Mouse (Mus musculus): ENCODE data around the gene Trappc11. TPM values are rescaled to one million over a fixed set of nuclear protein-coding genes. Genes with fewer than 3 reads are reported as not detected.

Gene Trappc11
- polyA plus RNA-seq (2012; rRNA removed), result 42.8 and 43.4 TPM in 2 replicates

DNA sequence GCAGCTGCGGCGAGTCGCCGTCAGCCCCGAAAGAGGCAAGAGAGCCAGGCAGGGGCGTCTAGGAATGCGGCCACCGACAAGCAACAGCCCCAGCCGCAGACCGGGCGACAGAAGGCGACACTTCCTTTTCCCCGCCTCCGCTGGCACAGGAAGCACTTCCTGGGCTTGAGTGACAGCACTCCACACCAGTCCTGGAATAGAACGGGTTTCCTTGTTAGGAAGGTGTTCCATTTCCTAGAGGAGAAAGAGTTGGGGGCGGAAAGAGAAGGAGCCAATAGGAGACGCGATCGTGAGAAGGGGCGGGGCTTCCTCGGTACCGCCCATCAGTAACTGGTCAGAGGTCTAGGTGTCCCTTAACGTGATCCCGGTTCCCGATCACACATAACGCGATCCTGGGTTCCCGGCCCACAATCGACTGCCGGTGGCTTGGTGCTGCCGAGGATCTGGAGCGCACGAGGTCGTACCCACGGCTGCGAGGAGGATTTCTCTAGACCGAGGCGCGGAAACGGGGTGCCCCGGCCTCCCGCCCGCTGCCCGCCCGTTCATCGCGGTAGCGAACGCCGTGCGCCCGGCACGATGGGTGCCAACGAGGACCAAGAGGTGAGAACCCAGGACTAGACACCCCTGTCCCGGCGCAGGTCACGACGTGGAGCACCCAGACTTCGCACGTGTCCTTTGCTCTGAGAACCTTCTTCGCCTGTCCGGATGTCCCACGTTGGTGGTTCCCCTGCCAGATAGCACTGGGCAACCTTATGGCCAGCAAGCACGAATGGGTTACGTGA, at the start of gene Trappc11, which contains the start of gene Rwdd4a:
Gene Trappc11, minus strand, starts transcription at position 127 of the 782 bp plus-strand sequence.
Gene Rwdd4a, plus strand, starts transcription at position 321 of the 782 bp plus-strand sequence.
- TF ChIP-seq POLR2A (IDR thresholded peaks at IDR 0.05; ENCODE audit: extremely low read depth, insufficient read depth, low read length), result peak; percentile 77
- no peak for TF ChIP-seq CTCF (IDR thresholded peaks at IDR 0.05; ENCODE audit: extremely low read depth, insufficient read depth, low read length)
- Histone ChIP-seq H3K4me1 (ENCODE audit: control insufficient read depth, insufficient read depth, low read length) (peaks cover 2% of the 10 kb centered on the region; the same call in 1 of the 2 replicates), H3K4me3 (ENCODE audit: insufficient read depth, low read length) (peak within 1 kb of the TSS; percentile 90), H3K27ac (ENCODE audit: insufficient read depth, low read length) (peak within 1 kb of the TSS; percentile 46; the same call in 1 of the 2 replicates)

DNA sequence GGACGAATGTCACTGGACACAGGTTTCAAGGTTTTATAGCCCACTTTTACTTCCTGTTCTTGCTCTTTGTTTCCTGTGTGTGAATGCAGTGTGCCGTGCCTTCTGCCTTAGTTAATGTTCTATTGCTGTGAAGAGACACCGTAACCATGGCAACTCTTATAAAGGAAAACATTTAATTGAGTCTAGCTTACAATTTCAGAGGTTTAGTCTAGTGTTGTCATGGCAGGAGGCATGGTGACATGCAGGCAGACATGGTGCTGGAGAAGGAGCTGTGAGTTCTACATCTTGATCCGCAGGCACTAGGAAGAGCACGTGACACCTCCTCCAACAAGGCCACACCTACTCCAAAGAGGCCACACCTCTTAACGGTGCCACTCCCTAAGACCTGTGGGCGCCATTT, 48.2 kb upstream of the Trappc11 start:
- H3K27ac ChIP-seq (ENCODE audit: insufficient read depth, low read length), result no peak overlapping the region
- H3K4me3 ChIP-seq (ENCODE audit: insufficient read depth, low read length), result no peak overlapping the region
- no peak for TF ChIP-seq POLR2A (IDR thresholded peaks at IDR 0.05; ENCODE audit: extremely low read depth, insufficient read depth, low read length)
- no peak for TF ChIP-seq CTCF (IDR thresholded peaks at IDR 0.05; ENCODE audit: extremely low read depth, insufficient read depth, low read length)
- no peaks in the 10 kb centered on the region for H3K4me1 ChIP-seq (ENCODE audit: control insufficient read depth, insufficient read depth, low read length)

DNA sequence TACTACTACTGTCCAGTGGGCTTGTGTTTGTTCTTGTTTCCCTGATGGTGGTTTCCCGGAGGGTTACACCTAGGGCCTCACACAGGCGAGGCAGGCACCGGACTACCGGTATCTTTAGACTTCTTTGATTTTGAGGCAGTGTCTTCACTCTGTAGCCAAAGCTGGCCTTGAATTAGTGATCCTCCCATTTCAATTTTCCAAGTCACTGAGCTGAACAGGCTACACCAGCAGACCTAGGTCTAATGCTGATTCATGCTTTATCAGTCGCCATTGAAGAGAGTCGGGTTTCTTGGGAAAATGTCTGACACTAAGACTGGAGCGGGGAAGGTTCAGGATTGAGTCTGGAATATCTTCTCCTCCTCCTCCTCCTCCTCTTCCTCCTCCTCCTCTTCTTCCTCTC, 40.2 kb upstream of the Trappc11 start:
- Histone ChIP-seq H3K4me3 (ENCODE audit: insufficient read depth, low read length) (no peak overlapping the region), H3K4me1 (ENCODE audit: control insufficient read depth, insufficient read depth, low read length) (no peaks in the 10 kb centered on the region), H3K27ac (ENCODE audit: insufficient read depth, low read length) (no peak overlapping the region)
- TF ChIP-seq CTCF (IDR thresholded peaks at IDR 0.05; ENCODE audit: extremely low read depth, insufficient read depth, low read length) (no peak), POLR2A (IDR thresholded peaks at IDR 0.05; ENCODE audit: extremely low read depth, insufficient read depth, low read length) (no peak)

DNA sequence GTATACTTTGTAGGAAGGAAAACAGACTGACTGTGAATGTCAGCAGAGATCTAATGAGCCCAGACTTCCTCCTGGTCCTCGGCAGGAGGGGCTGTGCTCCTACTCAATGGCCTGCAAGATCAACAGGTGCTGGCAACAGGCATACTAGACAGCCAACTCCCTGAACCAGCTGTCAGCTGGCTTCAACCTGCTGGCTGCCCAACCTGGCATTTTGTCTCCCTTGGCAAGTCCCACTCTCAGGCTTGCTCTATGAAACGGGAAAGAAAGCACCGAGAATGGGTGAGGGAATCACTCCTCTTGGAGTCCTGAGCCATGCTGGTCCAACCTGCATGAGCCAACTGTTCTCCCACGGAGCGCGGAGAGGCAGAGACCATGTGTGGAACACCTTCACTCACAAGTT, 36.9 kb upstream of the Trappc11 start:
- H3K4me1 ChIP-seq (ENCODE audit: control insufficient read depth, insufficient read depth, low read length), result no peaks in the 10 kb centered on the region
- no peak for TF ChIP-seq POLR2A (IDR thresholded peaks at IDR 0.05; ENCODE audit: extremely low read depth, insufficient read depth, low read length)
- no peak for TF ChIP-seq CTCF (IDR thresholded peaks at IDR 0.05; ENCODE audit: extremely low read depth, insufficient read depth, low read length)
- no peak overlapping the region for H3K27ac ChIP-seq (ENCODE audit: insufficient read depth, low read length)
- no peak overlapping the region for H3K4me3 ChIP-seq (ENCODE audit: insufficient read depth, low read length)

DNA sequence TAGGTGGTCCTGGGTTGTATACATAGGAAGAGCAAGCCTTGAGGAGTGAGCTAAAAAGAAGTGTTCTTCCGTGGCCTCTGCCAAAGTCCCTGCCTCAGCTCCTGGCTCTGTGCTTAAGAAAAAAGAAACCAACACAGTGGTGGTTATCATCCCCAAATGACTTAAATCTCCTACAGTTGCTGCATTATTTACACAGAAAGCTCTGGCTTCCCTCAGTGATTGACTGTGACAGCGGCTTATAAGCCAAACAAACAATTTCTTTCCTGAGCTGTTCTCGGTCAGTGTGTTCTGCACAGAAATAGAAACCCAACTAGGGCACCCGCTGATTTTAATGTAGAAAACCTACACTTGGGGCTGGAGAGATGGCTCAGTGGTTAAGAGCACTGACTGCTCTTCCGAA, 34.8 kb upstream of the Trappc11 start:
- Histone ChIP-seq H3K4me3 (ENCODE audit: insufficient read depth, low read length) (no peak overlapping the region), H3K27ac (ENCODE audit: insufficient read depth, low read length) (no peak overlapping the region), H3K4me1 (ENCODE audit: control insufficient read depth, insufficient read depth, low read length) (no peaks in the 10 kb centered on the region)
- TF ChIP-seq CTCF (IDR thresholded peaks at IDR 0.05; ENCODE audit: extremely low read depth, insufficient read depth, low read length), result no peak
- no peak for TF ChIP-seq POLR2A (IDR thresholded peaks at IDR 0.05; ENCODE audit: extremely low read depth, insufficient read depth, low read length)

DNA sequence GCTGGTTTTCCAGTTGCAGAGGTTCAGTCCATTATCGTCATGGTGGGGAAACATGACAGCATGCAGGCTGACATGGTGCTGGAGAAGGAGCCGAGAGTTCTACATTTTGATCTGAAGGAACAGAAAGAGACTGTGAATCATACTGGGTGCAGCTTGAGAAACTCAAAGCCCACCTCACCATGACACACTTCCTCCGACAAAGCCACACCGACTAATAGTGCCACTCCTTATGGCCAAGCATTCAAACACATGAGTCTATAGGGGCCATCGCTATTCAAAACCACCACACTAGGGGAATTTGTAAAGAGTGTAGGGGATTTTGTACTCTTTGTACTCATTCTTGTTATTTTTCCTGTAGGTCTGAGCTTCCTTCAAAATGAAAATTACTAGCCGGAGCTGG, 33.3 kb upstream of the Trappc11 start:
- Histone ChIP-seq H3K4me3 (ENCODE audit: insufficient read depth, low read length) (no peak overlapping the region), H3K4me1 (ENCODE audit: control insufficient read depth, insufficient read depth, low read length) (no peaks in the 10 kb centered on the region), H3K27ac (ENCODE audit: insufficient read depth, low read length) (no peak overlapping the region)
- TF ChIP-seq POLR2A (IDR thresholded peaks at IDR 0.05; ENCODE audit: extremely low read depth, insufficient read depth, low read length) (no peak), CTCF (IDR thresholded peaks at IDR 0.05; ENCODE audit: extremely low read depth, insufficient read depth, low read length) (no peak)

DNA sequence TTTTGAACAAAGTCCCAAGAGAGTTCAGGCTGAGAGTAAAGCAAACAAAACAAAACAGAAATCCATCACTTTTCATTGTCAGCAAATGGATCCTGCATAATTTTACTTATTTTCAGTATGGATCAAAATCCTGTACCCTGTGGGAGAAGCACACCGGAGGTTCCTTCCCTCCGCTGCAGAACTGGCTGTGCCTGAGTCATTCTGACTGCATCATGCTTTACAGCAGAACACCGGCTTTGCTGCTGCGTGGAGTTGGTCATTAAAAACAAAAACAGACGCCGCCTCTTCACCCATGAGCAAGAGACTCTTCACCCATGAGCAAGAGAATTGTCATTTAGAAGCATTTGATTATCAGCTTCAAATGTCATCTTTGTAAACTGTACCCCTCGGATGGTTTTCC, 27.5 kb upstream of the Trappc11 start:
- Histone ChIP-seq H3K4me1 (ENCODE audit: control insufficient read depth, insufficient read depth, low read length) (no peaks in the 10 kb centered on the region), H3K27ac (ENCODE audit: insufficient read depth, low read length) (no peak overlapping the region), H3K4me3 (ENCODE audit: insufficient read depth, low read length) (no peak overlapping the region)
- no peak for TF ChIP-seq POLR2A (IDR thresholded peaks at IDR 0.05; ENCODE audit: extremely low read depth, insufficient read depth, low read length)

DNA sequence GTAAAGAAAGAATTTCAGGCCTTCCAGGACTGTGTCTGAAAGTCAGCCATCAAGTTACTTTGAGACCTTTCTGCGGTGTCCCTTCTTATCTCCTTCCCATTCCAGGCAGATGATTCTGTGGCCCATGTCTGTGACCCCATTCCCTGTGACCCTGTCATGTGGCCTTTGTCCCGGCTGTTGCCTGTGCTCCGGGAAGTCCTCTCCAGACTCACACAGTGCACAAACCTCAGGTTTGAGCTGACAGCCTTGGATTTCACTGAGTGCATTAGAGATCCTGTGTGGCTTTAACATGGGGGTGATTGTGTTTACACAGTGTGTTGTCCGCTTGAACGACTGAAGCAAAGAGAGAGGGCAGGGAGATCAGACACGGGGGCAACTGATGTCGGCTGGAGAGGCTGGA, 25.0 kb upstream of the Trappc11 start:
- Histone ChIP-seq H3K4me1 (ENCODE audit: control insufficient read depth, insufficient read depth, low read length) (no peaks in the 10 kb centered on the region), H3K4me3 (ENCODE audit: insufficient read depth, low read length) (no peak overlapping the region), H3K27ac (ENCODE audit: insufficient read depth, low read length) (no peak overlapping the region)
- TF ChIP-seq CTCF (IDR thresholded peaks at IDR 0.05; ENCODE audit: extremely low read depth, insufficient read depth, low read length) (no peak), POLR2A (IDR thresholded peaks at IDR 0.05; ENCODE audit: extremely low read depth, insufficient read depth, low read length) (no peak)

DNA sequence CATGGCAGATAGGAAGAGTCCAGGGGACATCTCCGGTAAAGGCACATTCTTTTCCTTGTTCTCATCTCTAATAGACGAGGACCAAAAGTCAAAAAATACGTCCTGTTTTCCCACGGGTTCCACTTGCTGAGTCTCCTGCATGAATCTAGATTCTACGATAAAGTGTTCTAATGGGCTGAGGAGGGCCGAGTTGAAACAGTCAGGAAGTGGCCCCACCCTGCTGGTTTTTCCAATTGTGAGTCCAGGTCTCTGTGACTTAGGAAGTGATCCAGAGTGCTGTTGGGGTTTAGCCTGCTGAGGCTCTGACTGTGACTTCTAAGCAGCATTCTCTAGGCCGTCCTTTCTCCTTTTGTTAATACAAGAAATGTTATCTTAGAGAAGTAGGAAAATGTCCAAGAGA, 23.2 kb upstream of the Trappc11 start:
- H3K27ac ChIP-seq (ENCODE audit: insufficient read depth, low read length), result no peak overlapping the region
- H3K4me1 ChIP-seq (ENCODE audit: control insufficient read depth, insufficient read depth, low read length), result no peaks in the 10 kb centered on the region
- H3K4me3 ChIP-seq (ENCODE audit: insufficient read depth, low read length), result no peak overlapping the region
- TF ChIP-seq CTCF (IDR thresholded peaks at IDR 0.05; ENCODE audit: extremely low read depth, insufficient read depth, low read length) (no peak), POLR2A (IDR thresholded peaks at IDR 0.05; ENCODE audit: extremely low read depth, insufficient read depth, low read length) (no peak)

DNA sequence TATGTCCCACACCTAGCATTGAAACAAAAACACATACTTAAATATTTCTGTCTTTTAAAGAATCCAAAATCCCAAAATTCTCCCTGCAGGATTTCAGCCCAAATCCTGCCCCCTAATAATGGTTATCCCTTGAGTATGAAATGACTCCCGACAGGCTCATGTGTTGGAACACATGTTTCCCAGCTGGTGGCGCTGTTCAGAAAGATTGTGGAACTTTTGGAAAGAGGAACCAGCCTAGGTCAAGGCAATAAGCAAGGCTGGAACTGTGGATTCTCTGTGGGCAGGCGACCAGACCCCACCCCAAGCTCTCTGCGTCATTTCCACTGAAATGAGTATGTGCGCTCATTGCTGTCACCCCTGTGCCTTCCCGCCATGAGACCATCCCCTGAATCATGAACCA, 20.3 kb upstream of the Trappc11 start:
- TF ChIP-seq POLR2A (IDR thresholded peaks at IDR 0.05; ENCODE audit: extremely low read depth, insufficient read depth, low read length) (no peak), CTCF (IDR thresholded peaks at IDR 0.05; ENCODE audit: extremely low read depth, insufficient read depth, low read length) (peak; percentile 36; the same call in 1 of the 2 replicates)
- no peak overlapping the region for H3K27ac ChIP-seq (ENCODE audit: insufficient read depth, low read length)
- H3K4me3 ChIP-seq (ENCODE audit: insufficient read depth, low read length), result no peak overlapping the region
- H3K4me1 ChIP-seq (ENCODE audit: control insufficient read depth, insufficient read depth, low read length), result no peaks in the 10 kb centered on the region

Data from cortical plate, adult 2 months (tissue).